Mouse (Mus musculus) left cerebral cortex, adult 11 months (tissue): ENCODE measurements around the gene Sox6.

Source experiments
- DNase-seq: peaks from one replicate; pipeline ENCODE4 v3.0.0; 2022; ENCODE audit warnings: low spot score

Gene Sox6

GRCm38 (mm10) chr7:115752121-115752634 lies 286.4 kb downstream of the Sox6 start:
- DNase-seq = no peak

GRCm38 (mm10) chr7:115751083-115751482 lies 287.5 kb downstream of the Sox6 start:
- DNase-seq = no peak

GRCm38 (mm10) chr7:115750275-115750825 lies 288.2 kb downstream of the Sox6 start:
- DNase-seq = no peak

GRCm38 (mm10) chr7:115747541-115747940 lies 291.1 kb downstream of the Sox6 start:
- DNase-seq = no peak

- DNase-seq = no peak
These were observed 292.8 kb downstream of the Sox6 start for GRCm38 (mm10) chr7:115745672-115746253.

GRCm38 (mm10) chr7:115734137-115734536 lies 304.5 kb downstream of the Sox6 start:
- no peak for DNase-seq

GRCm38 (mm10) chr7:115732824-115733223 lies 305.8 kb downstream of the Sox6 start:
- no peak for DNase-seq

- no peak for DNase-seq
These were observed 311.8 kb downstream of the Sox6 start for GRCm38 (mm10) chr7:115726776-115727175.

GRCm38 (mm10) chr7:115724404-115724803 lies 314.2 kb downstream of the Sox6 start:
- DNase-seq = no peak

GRCm38 (mm10) chr7:115721624-115722540 lies 316.7 kb downstream of the Sox6 start:
- no peak for DNase-seq

GRCm38 (mm10) chr7:115719791-115720190 lies 318.8 kb downstream of the Sox6 start:
- no peak for DNase-seq

- DNase-seq = no peak
These were observed 332.5 kb downstream of the Sox6 start for GRCm38 (mm10) chr7:115706141-115706540.

- no peak for DNase-seq
These were observed 340.5 kb downstream of the Sox6 start for GRCm38 (mm10) chr7:115698105-115698504.

GRCm38 (mm10) chr7:115693206-115693605 lies 345.4 kb downstream of the Sox6 start:
- no peak for DNase-seq

- DNase-seq = no peak
These were observed 347.5 kb downstream of the Sox6 start for GRCm38 (mm10) chr7:115691091-115691490.

GRCm38 (mm10) chr7:115686687-115687086 lies 351.9 kb downstream of the Sox6 start:
- no peak for DNase-seq

- no peak for DNase-seq
These were observed 354.5 kb downstream of the Sox6 start for GRCm38 (mm10) chr7:115684142-115684541.

- no peak for DNase-seq
These were observed 366.8 kb downstream of the Sox6 start for GRCm38 (mm10) chr7:115671749-115672148.

- DNase-seq = no peak
These were observed 367.3 kb downstream of the Sox6 start for GRCm38 (mm10) chr7:115671272-115671671.

- no peak for DNase-seq
These were observed 369.2 kb downstream of the Sox6 start for GRCm38 (mm10) chr7:115669207-115670004.

GRCm38 (mm10) chr7:115666686-115667382 lies 371.8 kb downstream of the Sox6 start:
- no peak for DNase-seq
